Mouse (Mus musculus) kidney, adult 2 months (tissue): ENCODE data around the gene Bloc1s3.

Experiments
- CTCF ChIP-seq: fragments of 200-500 bp; conservative IDR thresholded peaks from 2 replicates; pipeline ENCODE4 v1.5.1; 2011; ENCODE audit warnings: low read depth, mild to moderate bottlenecking, control low read depth, low read length, moderate library complexity, mixed read lengths; ENCODE audit not compliant: insufficient read depth, insufficient read length
- POLR2A ChIP-seq: fragments of 200-500 bp; IDR thresholded peaks from one replicate; pipeline ENCODE4 v1.6.1; 2011; ENCODE audit warnings: low read depth, low read length, control low read depth

GRCm38 (mm10) chr7:19512353-19512752, 4.2 kb upstream of the Bloc1s3 start:
- TF ChIP-seq POLR2A (no peak), CTCF (no peak)
